Mouse (Mus musculus) layer of hippocampus, adult 11-12 months (tissue): ENCODE measurements around the gene Gm17545.

Experiments
- DNase-seq: peaks from one replicate; pipeline ENCODE4 v3.0.0; 2022; ENCODE audit warnings: low spot score

The Gm17545 gene

DNA sequence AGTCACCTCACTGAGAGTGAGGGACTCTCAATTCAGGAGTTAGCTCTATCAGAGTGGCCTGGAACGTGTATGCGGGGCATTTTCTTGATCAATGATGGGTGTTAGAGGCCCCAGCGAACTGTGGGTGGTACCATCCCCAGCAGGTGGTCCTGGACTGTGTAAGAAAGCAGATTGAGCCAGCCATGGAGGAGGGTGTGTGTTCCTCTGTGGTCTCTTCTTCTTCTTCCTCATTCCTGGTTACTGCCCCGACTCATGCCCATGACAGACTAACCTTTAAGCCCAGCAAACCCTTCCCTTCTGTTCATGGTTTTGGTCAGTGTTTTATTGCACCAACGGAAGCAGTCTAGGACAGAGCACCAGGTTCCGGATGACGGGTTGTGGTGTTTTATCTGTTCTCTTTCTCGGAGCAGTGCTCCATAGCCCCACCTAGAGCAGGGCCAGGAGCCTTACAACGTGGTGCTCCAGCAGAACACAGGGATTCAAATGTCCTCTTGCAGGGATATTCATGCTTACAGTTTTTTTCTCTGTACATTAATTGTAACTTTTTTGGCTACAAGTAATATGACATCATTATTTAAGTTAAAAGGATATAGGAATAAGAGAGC is 40.2 kb downstream of the Gm17545 start:
- DNase-seq = no peak

GRCm38 (mm10) chr9:22495133-22495532 is 41.0 kb downstream of the Gm17545 start:
- no peak for DNase-seq

DNA sequence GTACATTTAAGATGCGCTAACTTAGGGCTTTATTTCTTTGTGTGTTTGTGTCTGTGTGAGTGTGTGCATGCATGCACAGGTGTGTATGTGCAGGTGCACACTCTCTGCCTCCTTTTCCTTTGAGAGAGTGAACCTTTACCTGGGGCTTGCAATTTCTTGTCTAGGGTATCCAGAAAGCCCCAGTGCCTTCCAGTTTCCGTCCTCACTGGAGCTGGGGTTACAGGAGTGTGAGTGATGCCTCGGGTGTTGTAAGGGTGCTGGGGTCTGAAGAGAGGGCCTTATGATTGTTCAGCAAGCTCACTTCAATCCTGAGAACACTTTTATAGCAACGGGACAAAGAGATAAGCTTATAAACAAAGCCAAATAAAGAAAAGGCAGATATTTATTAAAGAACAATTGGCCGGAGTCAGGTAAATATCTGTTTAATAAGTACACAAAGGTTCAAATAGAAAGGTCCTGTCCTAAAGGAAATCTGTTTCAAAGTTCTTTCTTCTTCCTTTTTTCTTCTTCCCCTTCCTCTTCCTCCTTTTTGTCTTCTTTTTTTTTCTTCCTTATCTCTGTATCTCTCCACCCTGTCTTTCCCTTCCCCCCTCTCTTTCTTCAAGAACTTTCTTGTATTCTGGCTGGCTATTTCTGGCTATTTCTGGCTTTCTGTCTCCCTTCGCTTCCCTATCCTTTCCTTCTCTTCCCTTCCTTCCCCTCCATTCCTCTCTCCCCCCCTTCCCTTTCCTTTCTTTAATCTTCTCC is 43.1 kb downstream of the Gm17545 start:
- DNase-seq = no peak

DNA sequence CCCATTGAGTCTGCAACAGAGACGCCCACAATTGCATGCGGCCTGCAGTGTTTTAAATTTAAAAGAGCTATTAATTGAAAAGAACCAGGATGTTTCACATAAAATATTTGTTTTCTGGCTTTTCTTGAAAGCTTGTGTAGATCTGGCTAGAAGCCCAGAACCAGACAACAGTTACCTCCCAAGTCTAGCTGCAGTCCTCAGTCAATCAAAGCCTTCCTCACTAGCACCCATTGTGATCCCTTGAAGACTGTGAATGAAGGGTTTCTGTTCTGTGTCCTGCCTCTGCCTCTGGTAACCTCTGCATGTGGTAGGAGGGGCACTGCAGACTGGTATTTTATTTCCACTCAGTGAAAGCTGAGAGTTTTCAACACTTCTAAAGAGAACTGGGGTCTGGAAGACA is 48.9 kb downstream of the Gm17545 start:
- no peak for DNase-seq

GRCm38 (mm10) chr9:22503581-22503980 is 49.5 kb downstream of the Gm17545 start:
- no peak for DNase-seq

DNA sequence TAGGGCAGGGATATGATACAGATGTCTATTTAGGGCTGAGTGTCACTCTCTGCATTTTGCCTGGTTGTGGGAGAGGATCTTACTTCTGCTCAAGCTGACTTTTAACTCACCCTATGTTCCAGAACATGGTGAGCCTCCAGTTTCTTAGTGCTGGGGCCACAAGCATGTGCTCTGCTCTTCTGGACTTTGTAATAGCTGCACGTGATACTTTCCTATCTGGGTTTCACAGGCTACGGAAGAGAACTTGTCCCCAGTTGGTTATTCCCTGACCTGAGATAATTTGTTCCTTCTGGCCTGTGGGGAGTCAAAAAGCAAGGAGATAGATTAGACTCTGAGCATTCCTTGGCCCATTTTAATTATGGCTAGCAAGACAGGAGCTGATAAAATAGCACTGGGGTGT is 51.5 kb downstream of the Gm17545 start:
- DNase-seq = no peak
